Mouse (Mus musculus): Measurements from ENCODE around the gene Fabp1.

The Fabp1 gene

DNA sequence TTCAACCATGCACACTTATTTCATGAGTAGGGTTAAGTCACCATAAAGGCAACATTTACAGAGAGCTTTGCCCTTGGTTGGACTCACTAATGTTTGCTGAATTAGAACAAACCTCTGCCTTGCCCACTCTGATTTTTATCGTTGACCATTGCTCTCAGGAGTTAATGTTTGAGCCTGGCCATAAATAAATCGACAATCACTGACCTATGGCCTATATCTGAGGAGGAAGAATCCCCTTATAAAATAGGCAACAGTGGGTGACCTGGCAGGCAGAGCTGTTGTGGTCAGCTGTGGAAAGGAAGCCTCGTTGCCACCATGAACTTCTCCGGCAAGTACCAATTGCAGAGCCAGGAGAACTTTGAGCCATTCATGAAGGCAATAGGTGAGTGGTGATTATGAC lies at the start of gene Fabp1:
Fabp1 (plus strand) TSS at position 216 of the 400 bp plus-strand sequence.
- DNase-seq = no peak

DNA sequence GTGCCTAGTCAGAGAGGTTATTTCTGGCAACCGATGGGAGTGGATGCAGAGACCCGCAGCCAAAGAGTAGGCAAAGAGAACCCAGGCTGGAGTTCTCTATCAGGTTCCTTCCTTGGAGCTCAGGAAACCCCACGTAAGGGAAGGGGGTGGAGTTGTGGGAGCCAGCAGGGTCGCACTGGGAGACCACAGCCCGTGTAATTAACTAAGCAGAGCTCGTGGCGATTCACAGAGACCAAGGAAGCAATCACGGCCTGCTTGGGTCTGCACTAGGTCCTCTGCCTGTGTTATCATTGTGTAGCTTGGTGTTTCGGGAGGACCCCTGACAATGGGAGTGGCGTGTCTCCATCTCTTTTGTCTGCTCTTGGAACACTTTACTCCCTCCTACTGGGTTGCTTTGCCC lies 48.5 kb upstream of the Fabp1 start:
- DNase-seq = no peak

GRCm38 (mm10) chr6:71153486-71153885 lies 46.1 kb upstream of the Fabp1 start:
- no peak for DNase-seq

DNA sequence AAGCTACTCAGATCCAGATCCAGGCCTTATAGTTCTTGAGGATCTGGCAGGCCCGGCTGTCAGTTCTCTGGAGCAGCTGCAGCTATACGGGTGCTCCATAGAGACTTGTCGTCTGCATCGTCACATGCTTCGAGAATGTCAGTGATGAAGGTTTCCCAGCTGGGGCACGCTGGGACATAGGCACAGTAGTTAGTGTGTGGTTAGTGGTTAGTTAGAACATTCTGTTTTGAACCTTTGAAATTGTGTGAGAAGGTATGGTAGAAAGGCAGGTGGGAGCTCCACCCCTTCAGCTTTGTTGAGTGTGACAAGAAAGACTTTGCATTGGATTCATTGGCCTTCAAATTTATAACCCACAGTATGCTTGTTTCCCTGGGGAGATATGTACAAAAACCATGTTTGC lies 44.8 kb upstream of the Fabp1 start:
- DNase-seq = no peak

DNA sequence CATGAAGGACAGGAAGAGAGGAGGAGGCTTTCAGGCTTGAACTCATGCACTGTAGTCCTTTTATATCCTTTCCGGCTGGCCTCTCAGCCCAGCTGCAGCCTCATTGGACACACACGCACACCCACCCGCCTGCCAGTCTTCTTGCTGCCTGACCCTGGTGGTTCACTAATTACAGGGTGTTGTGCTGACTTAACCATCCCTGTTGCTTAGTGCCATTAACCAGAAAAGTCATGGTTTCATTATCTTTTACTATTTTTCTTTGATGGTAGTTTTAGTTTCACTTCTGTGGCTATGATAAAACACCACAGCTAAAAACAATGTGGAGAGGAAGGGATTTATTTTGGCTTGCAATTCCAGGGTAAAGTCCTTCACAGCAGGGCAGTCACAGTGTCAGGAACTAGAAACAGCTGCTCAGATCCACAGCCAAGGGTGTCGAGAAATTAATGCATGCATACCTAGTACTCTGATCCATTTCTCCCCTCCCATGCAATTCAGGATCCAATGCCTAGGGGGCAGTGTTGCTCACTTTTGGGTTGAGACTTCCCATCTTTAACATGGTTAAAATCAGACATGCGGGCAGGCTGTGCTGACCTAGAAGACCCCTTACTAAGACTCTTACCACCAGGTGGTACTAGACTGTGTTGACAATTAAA lies 42.8 kb upstream of the Fabp1 start:
- no peak for DNase-seq

- DNase-seq = no peak
These were observed 38.3 kb upstream of the Fabp1 start for GRCm38 (mm10) chr6:71161290-71161689.

GRCm38 (mm10) chr6:71162269-71162668 lies 37.4 kb upstream of the Fabp1 start:
- DNase-seq = no peak

- DNase-seq = no peak
These were observed 35.2 kb upstream of the Fabp1 start for GRCm38 (mm10) chr6:71164394-71164793.

DNA sequence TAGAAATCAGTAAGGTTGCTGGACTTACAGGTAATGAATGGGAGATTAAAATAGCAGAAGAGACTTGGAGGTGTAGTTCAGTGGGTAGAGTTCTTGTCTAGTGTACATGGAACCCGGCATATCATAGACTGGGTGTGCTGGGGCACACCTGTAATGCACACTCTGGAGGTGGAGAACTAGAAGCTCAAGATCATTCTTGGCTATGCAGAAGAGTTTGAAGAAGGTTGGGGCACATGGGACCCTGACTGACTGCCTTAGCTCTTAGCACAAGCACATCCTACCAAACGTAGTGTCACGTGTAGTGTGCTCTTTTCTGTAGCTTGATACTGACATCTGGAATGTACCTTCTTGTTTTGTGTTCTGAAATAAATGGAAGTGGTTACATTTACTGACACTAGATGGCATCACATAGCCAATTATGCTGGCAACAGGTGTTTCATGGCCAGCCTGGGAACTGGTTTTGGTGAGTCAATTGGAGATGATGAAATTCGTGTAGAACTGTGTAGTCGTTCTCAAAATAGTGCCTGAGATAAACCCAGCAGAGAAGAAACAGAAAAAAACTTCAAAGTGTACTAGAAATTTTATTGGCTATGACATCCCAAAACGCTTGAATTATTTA lies 33.0 kb upstream of the Fabp1 start:
- no peak for DNase-seq

DNA sequence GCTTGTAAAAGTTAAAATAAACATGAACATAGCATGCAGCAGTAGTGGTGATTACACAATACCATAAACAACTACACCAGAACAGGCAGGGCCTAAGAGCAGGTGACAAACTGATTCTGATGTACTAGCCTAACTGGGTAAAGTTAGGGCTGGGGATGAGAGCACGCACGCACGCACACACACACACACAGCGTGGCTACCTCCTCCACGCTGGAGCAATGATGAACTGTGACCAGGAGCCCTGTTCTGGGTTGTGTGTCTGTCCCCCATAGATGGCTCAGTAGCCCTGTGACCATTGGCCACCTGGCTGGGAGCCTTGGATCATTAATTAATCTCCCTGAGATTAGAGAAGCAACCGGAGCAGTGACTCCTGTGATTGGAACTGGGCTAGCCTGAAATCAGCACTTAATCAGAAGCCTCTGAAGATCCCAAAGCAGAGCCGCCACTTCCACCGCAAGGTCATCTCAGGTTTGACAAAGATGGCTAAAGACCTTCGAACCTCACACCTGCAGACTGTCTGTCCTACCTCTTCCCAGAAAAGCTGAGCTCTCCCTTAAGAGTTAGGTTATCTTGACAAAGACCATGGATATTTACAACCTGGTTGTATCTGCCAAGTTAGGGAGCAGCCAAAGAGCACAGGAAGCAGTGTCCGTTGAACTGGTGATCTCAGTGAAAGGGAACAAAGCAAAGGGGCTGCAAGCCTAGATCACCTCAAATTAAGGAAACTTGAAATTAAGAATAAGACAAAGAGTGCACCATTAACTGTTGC lies 26.6 kb upstream of the Fabp1 start:
- no peak for DNase-seq

- no peak for DNase-seq
These were observed 19.0 kb upstream of the Fabp1 start for GRCm38 (mm10) chr6:71180596-71180995.

DNA sequence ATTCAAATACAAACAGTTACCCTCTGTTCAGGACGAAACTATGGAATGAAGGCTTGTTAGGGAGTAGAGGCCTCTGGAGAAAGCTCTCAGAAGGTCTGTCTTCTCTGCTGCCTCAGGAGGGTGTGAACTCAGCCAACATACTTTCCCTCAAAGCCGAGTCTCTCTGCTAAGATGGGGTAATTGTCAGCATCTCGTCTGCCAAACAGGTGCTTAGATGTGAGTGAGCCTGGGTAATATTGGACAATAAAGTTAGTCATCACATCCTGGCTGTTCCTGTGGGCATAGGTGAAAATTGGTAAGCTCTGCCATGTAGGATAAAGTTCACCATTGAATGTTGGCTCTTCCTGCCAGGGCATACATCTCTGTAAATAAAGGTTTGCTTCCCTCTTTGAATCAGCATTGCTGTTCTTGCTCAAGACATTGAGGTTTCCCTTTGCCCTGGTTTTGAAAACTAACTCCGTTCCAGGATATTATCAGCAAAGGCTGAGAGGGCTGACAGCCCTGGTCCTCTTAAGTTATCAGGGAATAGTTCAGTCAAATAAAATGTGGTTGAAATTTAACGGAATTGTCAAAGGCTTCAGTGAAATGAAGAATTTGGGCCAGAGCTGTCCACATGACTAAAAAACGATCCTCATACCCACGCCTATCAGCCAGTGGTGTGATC lies 14.6 kb upstream of the Fabp1 start:
- DNase-seq = no peak

- DNase-seq = no peak
These were observed 10.0 kb upstream of the Fabp1 start for GRCm38 (mm10) chr6:71189578-71189977.

DNA sequence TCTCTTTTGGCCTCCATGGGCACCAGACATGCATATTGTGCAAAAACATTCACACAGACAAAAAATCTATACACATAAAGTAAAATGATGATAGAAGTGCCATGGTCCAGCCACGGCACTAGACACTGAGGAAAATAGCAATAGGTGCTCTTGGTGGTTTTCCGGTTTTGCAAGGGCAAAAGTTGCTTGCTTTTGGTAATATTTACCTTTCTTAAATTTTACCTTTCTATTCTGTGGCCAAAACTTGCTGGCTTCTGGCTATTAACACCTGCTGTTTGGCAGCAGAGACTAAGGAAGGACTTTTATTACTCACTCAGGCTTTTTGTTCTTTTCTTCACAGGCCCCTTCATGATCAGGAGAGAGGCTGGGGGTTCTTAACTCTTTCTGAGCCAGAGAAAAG lies 9.1 kb upstream of the Fabp1 start:
- no peak for DNase-seq

DNA sequence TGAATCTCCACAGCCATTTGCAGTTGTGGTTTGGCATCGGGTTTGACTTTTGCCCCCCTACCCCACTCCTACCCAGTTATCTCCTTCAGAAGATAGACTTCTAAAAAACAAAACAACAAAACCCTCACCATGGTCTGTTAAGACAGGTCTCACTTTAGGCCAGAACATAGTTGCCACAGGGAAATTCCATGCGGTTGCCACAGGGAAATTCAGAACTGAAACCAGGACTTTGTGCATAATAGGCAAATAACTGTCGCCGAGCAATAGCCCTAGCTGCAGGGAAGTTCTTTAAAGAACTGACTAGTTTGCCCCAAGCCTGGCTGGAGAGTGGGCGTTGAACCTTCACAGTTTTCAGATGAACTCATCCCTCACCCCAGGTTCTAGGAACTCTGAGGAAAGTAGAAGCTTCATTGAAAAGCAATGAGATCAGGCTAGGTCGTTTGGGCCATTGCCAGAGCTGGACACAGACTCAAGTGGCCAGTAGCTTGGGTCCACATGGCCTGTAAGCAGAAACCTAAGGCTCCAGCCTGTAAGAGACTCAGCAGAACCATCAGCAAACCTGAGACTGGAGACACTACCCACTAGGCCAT lies 6.4 kb upstream of the Fabp1 start:
- no peak for DNase-seq

- no peak for DNase-seq
These were observed 3.5 kb upstream of the Fabp1 start for GRCm38 (mm10) chr6:71196107-71196506.

GRCm38 (mm10) chr6:71197636-71198535 lies 1.7 kb upstream of the Fabp1 start:
- no peak for DNase-seq

GRCm38 (mm10) chr6:71201925-71202324 lies 2.3 kb downstream of the Fabp1 start:
- DNase-seq = no peak

GRCm38 (mm10) chr6:71203674-71204073 lies 4.0 kb downstream of the Fabp1 start:
- no peak for DNase-seq

- DNase-seq = no peak
These were observed 4.5 kb downstream of the Fabp1 start for GRCm38 (mm10) chr6:71204166-71204565.

- no peak for DNase-seq
These were observed 9.1 kb downstream of the Fabp1 start for GRCm38 (mm10) chr6:71208691-71209090.

GRCm38 (mm10) chr6:71211917-71212316 lies 12.3 kb downstream of the Fabp1 start:
- no peak for DNase-seq

Data from right cerebral cortex, postnatal 4 days (tissue).